Mouse (Mus musculus) intestine, embryonic 15.5 days (tissue): Measurements from ENCODE around the gene Gucy2g. TPM values are rescaled to one million over a fixed set of nuclear protein-coding genes. Genes with fewer than 3 reads are reported as not detected.
A peak's percentile ranks its signal among the peaks of the same experiment; 100 is the strongest.
"Not testable (repeated sequence)": the region's sequence is repeated elsewhere in the genome, so short reads cannot be mapped to it uniquely, and the experiment has no call there.

Experiments
- ATAC-seq: fragments of 200-750 bp; cut with Nextera tagmentation; 2 replicates; pipeline ENCODE4 v1.8.0; 2017; ENCODE audit warnings: moderate TSS enrichment, moderate library complexity
- H3K27ac ChIP-seq: fragments of 300-500 bp; sonication (generic); 2 replicates; pipeline ENCODE4 v1.5.1; 2015; ENCODE audit warnings: mild to moderate bottlenecking, inconsistent platforms
- H3K27me3 ChIP-seq: fragments of 300-500 bp; sonication (generic); replicated peaks from 2 replicates; pipeline ENCODE4 v1.6.1; 2015; ENCODE audit warnings: inconsistent platforms
- H3K36me3 ChIP-seq: fragments of 300-500 bp; sonication (generic); 2 replicates; pipeline ENCODE4 v1.6.1; 2015; ENCODE audit warnings: inconsistent platforms
- H3K4me1 ChIP-seq: fragments of 300-500 bp; sonication (generic); replicated peaks from 2 replicates; pipeline ENCODE4 v1.6.1; 2015; ENCODE audit warnings: inconsistent platforms
- H3K4me2 ChIP-seq: fragments of 300-500 bp; sonication (generic); replicated peaks from 2 replicates; pipeline ENCODE4 v1.6.1; 2015; ENCODE audit warnings: mild to moderate bottlenecking, inconsistent platforms
- H3K4me3 ChIP-seq: fragments of 300-500 bp; sonication (generic); replicated peaks from 2 replicates; pipeline ENCODE4 v1.5.1; 2015; ENCODE audit warnings: inconsistent platforms
- H3K9ac ChIP-seq: fragments of 300-500 bp; sonication (generic); 2 replicates; pipeline ENCODE4 v1.6.1; 2015; ENCODE audit warnings: inconsistent platforms
- H3K9me3 ChIP-seq: fragments of 300-500 bp; sonication (generic); 2 replicates; pipeline ENCODE4 v1.6.1; 2016; ENCODE audit warnings: inconsistent platforms
- whole genome bisulfite sequencing: fragments of 180-500 bp; shearing (Covaris S2); methylation state at CpG from one replicate; pipeline ENCODE4 v1.1.7; 2015; 5-methylcytosine and 5-hydroxymethylcytosine counted together
- polyA plus RNA-seq: library from polyadenylated mRNA; unstranded; fragments of >200 nt; fragmentation: Nextera tagmentation; extraction: Ambion mirVana; gene quantifications from 2 replicates; pipeline ENCODE4 v1.2.1, GENCODE M21; 2015

Gucy2g gene
- polyA plus RNA-seq, 1 experiment from 2014 or later, result not detected

GRCm38 (mm10) chr19:55169236-55169729, 71.8 kb downstream of the Gucy2g start:
- 93% methylated on average over 8 of the region's 8 CpGs for WGBS
- H3K4me3 ChIP-seq, ATAC-seq, H3K4me2 ChIP-seq, H3K9ac ChIP-seq, H3K27ac ChIP-seq, H3K9me3 ChIP-seq, H3K36me3 ChIP-seq, H3K27me3 ChIP-seq, H3K4me1 ChIP-seq: not testable (repeated sequence)

DNA sequence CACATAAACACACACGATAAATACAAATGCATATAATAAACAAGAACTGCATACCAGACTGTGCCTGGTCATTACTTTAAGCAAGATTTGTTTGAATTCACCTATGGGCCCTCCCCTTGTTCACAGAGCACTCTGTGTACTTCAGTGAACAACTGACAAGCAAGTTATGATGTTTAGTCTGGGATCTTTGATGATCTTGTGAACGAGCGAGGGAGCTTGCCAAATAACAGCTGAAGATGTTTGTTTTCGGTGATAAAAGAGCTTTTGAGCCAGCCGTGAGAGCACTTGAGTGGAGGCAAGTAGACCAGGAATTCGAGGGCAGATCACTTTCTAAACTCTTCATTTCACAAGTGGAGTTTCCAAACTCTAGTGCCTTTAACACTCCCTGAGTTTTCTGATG, 72.7 kb downstream of the Gucy2g start:
- Histone ChIP-seq H3K9ac (no peak overlapping the region), H3K4me2 (no peak overlapping the region), H3K4me1 (no peaks in the 10 kb centered on the region), H3K27ac (no peak overlapping the region), H3K27me3 (no peaks in the 10 kb centered on the region), H3K9me3 (no peaks in the 10 kb centered on the region), H3K4me3 (no peak overlapping the region), H3K36me3 (no peaks in the 10 kb centered on the region)
- ATAC-seq, result no peak
- 36% methylated on average over 6 of the region's 6 CpGs for WGBS

DNA sequence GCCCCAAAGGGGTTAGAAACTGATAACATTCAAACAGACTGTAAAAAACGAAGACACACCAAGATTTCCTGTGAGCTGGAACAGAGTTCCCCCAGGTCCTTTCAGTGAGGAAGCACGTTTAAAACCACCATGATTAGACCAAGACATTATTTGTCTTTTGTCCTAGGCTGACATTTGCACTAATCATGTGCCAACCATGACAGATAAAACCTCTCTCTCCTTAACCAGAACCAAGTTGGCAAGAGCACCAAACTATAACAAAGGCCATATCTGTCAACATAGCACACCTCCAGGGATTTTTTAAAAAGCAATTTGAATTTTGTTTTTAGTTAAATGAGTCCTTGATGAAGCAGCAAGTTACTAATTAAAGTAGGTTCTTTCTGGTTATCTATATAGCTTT, 73.3 kb downstream of the Gucy2g start:
- Histone ChIP-seq H3K4me2 (no peak overlapping the region), H3K9ac (no peak overlapping the region), H3K36me3 (no peaks in the 10 kb centered on the region), H3K9me3 (no peaks in the 10 kb centered on the region), H3K4me1 (no peaks in the 10 kb centered on the region), H3K27ac (no peak overlapping the region), H3K4me3 (no peak overlapping the region), H3K27me3 (no peaks in the 10 kb centered on the region)
- no peak for ATAC-seq
- WGBS, result 52% methylated on average over 2 of the region's 2 CpGs

DNA sequence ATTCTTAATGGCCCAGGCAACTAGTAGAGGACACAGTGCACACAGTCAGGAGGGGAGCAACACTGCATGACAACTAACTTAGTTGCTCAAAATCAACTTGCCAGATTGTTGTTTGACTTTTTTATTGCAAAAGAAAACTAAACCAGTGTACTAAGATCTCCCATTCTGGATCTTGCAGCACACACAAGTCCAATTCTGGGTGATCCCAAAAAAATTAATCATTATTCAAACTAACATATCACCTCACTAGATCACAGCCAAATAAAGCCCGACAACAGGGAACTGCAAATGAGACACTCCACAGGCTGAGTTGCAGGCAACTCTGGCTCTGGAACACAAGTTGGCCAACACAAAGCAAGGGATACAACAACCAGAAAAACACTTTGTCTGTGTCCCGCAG, 74.3 kb downstream of the Gucy2g start:
- WGBS, result 88% methylated on average over 2 of the region's 2 CpGs

DNA sequence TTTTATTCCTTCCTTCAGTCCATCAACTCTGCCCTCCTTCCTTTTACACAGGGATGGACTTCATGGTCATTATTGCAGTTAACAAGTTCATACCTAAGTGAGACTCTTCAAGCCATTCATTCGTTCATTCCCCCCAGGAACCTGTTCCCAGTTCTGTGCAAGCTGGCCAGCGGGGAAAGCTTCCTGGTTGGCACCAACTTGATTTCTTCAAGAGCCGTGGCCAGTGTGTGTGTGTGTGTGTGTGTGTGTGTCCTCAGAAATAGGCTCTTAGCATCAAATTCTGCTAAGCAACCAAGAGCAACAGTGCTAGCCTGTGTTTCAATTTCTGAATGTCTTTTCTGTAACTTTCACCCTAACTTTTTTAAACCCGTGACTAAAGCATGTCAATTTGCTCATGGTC, 75.1 kb downstream of the Gucy2g start:
- H3K9ac ChIP-seq, result no peak overlapping the region
- no peak overlapping the region for H3K4me3 ChIP-seq
- H3K27ac ChIP-seq, result no peak overlapping the region
- H3K9me3 ChIP-seq, result no peaks in the 10 kb centered on the region
- no peaks in the 10 kb centered on the region for H3K4me1 ChIP-seq
- no peaks in the 10 kb centered on the region for H3K27me3 ChIP-seq
- no peaks in the 10 kb centered on the region for H3K36me3 ChIP-seq
- no peak overlapping the region for H3K4me2 ChIP-seq
- no peak for ATAC-seq
- WGBS, result 77% methylated on average over 4 of the region's 4 CpGs

More for the DNA sequence above, 74.3 kb downstream of the Gucy2g start:
- no peaks in the 10 kb centered on the region for H3K36me3 ChIP-seq
- H3K27ac ChIP-seq, result no peak overlapping the region
- H3K4me1 ChIP-seq, result no peaks in the 10 kb centered on the region
- no peak for ATAC-seq
- H3K27me3 ChIP-seq, result no peaks in the 10 kb centered on the region
- H3K4me3 ChIP-seq, result no peak overlapping the region
- no peak overlapping the region for H3K4me2 ChIP-seq
- no peaks in the 10 kb centered on the region for H3K9me3 ChIP-seq
- H3K9ac ChIP-seq, result no peak overlapping the region

GRCm38 (mm10) chr19:55165183-55165865, 75.7 kb downstream of the Gucy2g start:
- Histone ChIP-seq H3K4me2 (no peak overlapping the region), H3K27me3 (no peaks in the 10 kb centered on the region), H3K9ac (no peak overlapping the region), H3K4me3 (no peak overlapping the region), H3K9me3 (no peaks in the 10 kb centered on the region), H3K27ac (0 out of 2 replicates have a peak overlapping the region, but pooled peaks have one; percentile 9), H3K4me1 (no peaks in the 10 kb centered on the region), H3K36me3 (no peaks in the 10 kb centered on the region)
- peak; percentile 77 for ATAC-seq
- 68% methylated on average over 1 of the region's 1 CpGs for WGBS

- Histone ChIP-seq H3K4me2 (no peak overlapping the region), H3K36me3 (no peaks in the 10 kb centered on the region), H3K9me3 (no peaks in the 10 kb centered on the region), H3K27ac (no peak overlapping the region), H3K4me3 (no peak overlapping the region), H3K4me1 (no peaks in the 10 kb centered on the region), H3K9ac (no peak overlapping the region), H3K27me3 (no peaks in the 10 kb centered on the region)
- no peak for ATAC-seq
- WGBS, result 71% methylated on average over 1 of the region's 1 CpGs
Measured at GRCm38 (mm10) chr19:55164162-55164561, 76.9 kb downstream of the Gucy2g start.

DNA sequence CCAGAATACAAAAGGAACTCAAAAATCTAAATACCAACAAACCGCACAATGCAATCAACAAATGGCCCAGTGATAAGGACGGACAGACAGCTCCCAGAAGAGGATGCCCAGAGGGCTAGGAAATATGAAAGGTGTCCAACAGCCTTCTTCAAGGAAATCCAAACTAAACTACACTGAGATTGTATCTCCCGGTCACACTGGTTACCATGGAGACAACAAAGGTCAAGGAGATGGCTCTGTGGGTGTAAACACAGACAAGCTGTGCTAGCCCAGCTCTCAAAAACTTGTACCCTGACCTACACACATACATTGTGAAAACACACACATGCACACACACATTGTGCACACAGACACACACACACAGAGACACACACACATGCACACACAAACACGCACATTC, 78.8 kb downstream of the Gucy2g start:
- no peaks in the 10 kb centered on the region for H3K4me1 ChIP-seq
- no peak for ATAC-seq
- H3K9ac ChIP-seq, result no peak overlapping the region
- H3K9me3 ChIP-seq, result no peaks in the 10 kb centered on the region
- H3K4me2 ChIP-seq, result no peak overlapping the region
- H3K36me3 ChIP-seq, result no peaks in the 10 kb centered on the region
- H3K27me3 ChIP-seq, result no peaks in the 10 kb centered on the region
- 61% methylated on average over 4 of the region's 4 CpGs for WGBS
- no peak overlapping the region for H3K27ac ChIP-seq
- no peak overlapping the region for H3K4me3 ChIP-seq

DNA sequence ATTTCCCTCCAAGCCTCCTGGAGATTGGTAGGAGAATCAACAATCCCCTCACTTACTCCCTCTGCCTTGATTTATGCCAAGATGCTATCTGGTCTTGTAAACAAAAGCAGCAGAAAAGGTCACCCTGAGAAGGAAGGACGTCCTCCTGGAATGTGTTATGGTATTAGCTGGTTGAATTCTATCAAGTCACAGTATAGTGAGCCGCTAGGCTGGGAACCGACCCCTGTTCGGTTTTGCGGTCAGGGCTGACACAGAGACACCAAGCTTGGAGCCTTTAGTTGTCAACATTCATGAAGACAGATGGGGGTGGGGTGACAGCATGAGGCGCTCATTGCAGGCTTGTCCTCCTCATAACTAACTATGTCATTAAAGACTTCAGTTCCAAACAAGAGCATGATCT, 81.2 kb downstream of the Gucy2g start:
- no peak for ATAC-seq
- Histone ChIP-seq H3K4me3 (no peak overlapping the region), H3K9ac (no peak overlapping the region), H3K27me3 (no peaks in the 10 kb centered on the region), H3K4me2 (no peak overlapping the region), H3K27ac (no peak overlapping the region), H3K36me3 (no peaks in the 10 kb centered on the region), H3K9me3 (no peaks in the 10 kb centered on the region), H3K4me1 (no peaks in the 10 kb centered on the region)
- 44% methylated on average over 6 of the region's 6 CpGs for WGBS

GRCm38 (mm10) chr19:55158606-55159005, 82.4 kb downstream of the Gucy2g start:
- no peak for ATAC-seq
- H3K9ac ChIP-seq, result no peak overlapping the region

DNA sequence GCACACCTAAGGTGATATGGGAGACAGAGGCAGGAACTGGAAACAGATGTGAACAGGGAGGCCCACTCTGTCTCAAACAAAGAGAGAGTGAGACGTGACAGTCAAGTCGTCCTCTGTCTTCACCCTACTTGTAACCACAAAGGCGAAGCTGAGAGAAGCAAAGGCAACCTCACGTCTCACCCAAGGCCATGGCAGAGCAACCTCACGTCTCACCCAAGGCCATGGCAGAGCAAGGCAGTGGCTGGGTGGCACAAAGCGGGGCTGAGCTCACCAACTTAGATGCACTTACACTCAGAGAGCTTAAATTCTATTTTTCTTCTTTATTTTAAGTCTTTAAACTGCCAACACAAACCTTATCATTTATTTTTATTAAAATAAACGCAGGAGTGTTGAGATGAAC, 84.0 kb downstream of the Gucy2g start:
- Histone ChIP-seq H3K9ac (no peak overlapping the region), H3K27ac (no peak overlapping the region), H3K4me1 (no peaks in the 10 kb centered on the region), H3K9me3 (no peaks in the 10 kb centered on the region), H3K4me3 (no peak overlapping the region), H3K27me3 (no peaks in the 10 kb centered on the region), H3K36me3 (no peaks in the 10 kb centered on the region), H3K4me2 (no peak overlapping the region)
- WGBS, result 86% methylated on average over 7 of the region's 7 CpGs
- ATAC-seq, result no peak

More at GRCm38 (mm10) chr19:55158606-55159005, 82.4 kb downstream of the Gucy2g start:
- no peak overlapping the region for H3K4me2 ChIP-seq
- H3K4me3 ChIP-seq, result no peak overlapping the region
- H3K27me3 ChIP-seq, result no peaks in the 10 kb centered on the region
- no peak overlapping the region for H3K27ac ChIP-seq
- no peaks in the 10 kb centered on the region for H3K4me1 ChIP-seq
- H3K36me3 ChIP-seq, result no peaks in the 10 kb centered on the region
- H3K9me3 ChIP-seq, result no peaks in the 10 kb centered on the region
- 57% methylated on average over 8 of the region's 8 CpGs for WGBS

DNA sequence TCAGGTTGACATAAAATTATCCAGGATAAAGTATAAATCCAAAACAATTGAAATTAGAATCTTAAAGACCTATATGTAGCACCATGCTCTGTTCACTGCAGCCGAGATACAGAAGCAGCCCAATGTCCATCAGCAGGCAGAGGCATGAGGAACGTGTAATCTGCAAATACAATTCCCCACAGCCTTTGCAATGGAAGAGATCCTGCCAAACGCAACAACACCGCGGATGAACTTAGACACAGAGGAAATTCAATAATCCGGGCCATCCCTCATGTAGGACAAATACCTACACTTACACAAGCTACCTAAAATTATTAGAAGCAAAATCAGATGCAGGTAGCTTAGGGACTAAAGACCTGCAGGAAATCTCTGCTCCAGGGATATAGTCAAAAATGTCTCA, 88.1 kb downstream of the Gucy2g start:
- Histone ChIP-seq H3K4me2 (no peak overlapping the region), H3K36me3 (no peaks in the 10 kb centered on the region), H3K27ac (no peak overlapping the region), H3K27me3 (no peaks in the 10 kb centered on the region), H3K9me3 (no peaks in the 10 kb centered on the region), H3K4me3 (no peak overlapping the region), H3K9ac (no peak overlapping the region), H3K4me1 (0 out of 2 replicates have a peak, but pooled peaks cover 3% of the 10 kb centered on the region)
- WGBS, result 87% methylated on average over 6 of the region's 6 CpGs
- no peak for ATAC-seq

DNA sequence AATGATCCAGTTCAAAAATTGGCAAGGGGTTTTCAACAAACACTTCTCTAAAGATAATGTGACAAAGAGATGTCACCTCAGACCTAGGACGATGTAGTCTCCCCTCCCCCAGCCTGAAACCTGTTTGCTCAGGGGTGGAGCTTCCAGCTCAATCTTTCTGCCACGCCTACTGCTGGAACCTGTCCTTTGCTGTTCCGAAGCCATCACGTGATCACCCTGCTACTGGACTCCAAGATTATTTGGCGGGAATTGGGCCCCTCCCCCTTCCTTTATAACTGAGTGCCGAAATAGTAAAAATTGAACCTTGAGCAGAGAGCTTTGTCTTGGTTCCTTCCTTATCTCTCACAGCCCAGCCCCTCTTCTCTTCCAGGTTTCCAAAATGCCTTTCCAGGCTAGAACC, 88.8 kb downstream of the Gucy2g start:
- H3K4me3 ChIP-seq, H3K4me1 ChIP-seq, H3K27ac ChIP-seq, H3K9ac ChIP-seq, ATAC-seq, H3K36me3 ChIP-seq, H3K27me3 ChIP-seq, H3K9me3 ChIP-seq, H3K4me2 ChIP-seq: not testable (repeated sequence)
- 59% methylated on average over 6 of the region's 6 CpGs for WGBS
